Mouse (Mus musculus) CH12.LX (cell line): Measurements from ENCODE around the gene Pik3ip1.

Experiments
- CTCF ChIP-seq, 2 experiments: IDR thresholded peaks in 1 of 2; conservative IDR thresholded peaks in 1 of 2; 2 replicates each; pipeline ENCODE4 v1.5.1; 2011 to 2012; ENCODE audit warnings: low read depth in 2 of 2, low read length in 2 of 2, improper control_type of control experiment in 1 of 2, inconsistent platforms in 1 of 2, mild to moderate bottlenecking in 1 of 2, moderate library complexity in 1 of 2
- POLR2A ChIP-seq: IDR thresholded peaks from 2 replicates; pipeline ENCODE4 v1.6.1; 2011; ENCODE audit warnings: low read depth, mild to moderate bottlenecking, improper control_type of control experiment, low read length

- no peak for TF ChIP-seq POLR2A
- no peak for TF ChIP-seq CTCF (conservative IDR thresholded peaks at IDR 0.05 in 1 of 2, IDR thresholded peaks at IDR 0.05 in 1 of 2; ENCODE audit: low read depth in 2 of 2, low read length in 2 of 2)
Measured at GRCm38 (mm10) chr11:3291311-3292061, 38.7 kb upstream of the Pik3ip1 start.
